Mouse (Mus musculus) ovary, adult 18-20 months (tissue): Measurements from ENCODE around the gene Zbtb48.

ENCODE experiments used
- DNase-seq: peaks from one replicate; pipeline ENCODE4 v3.0.0; 2022; ENCODE audit warnings: low spot score, mixed read lengths

Gene Zbtb48

DNA sequence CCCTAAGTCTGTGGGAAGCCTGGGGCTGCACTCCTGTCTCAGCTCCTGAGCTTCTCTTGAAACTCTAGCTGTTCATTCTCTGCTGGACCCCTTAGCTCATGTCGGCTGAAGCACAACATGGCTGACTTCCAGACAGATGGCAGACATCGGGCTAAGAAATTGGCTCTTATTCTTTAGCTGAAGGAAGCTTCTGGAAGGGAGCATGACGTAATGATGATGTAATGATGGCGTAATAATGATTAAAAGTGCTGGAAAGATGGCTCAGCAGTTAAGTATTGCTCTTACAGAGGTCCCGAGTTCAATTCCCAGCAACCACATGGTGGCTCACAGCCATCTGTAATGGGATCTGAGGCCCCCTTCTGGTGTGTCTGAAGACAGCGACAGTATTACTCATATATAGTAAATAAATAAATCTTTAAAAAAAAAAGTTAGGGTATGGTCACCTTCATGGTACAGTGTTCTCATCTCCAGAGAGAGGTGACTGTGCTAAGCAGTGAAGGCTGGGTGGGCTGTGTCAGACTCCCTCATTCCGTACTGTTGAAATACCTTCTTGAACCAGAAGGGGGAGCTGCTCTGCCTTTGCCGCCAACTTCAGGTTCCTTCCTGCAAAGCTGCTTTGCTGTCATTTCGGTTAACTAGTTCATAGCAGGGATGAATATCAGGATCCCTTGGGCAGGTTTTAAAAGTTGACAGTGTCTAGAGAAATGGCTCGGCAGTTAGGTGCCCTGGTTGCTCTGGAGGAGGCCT lies 55.1 kb downstream of the Zbtb48 start:
- no peak for DNase-seq
